Mouse (Mus musculus) skeletal muscle tissue, adult 2 months (tissue): ENCODE measurements at regions not wholly inside any gene's neighbourhood (a gene's known extent, or its start where the extent isn't known, plus 50 kb on each side); places are given as distances from the start of the nearest gene placed in this dataset.

Experiments used
- DNase-seq: peaks from one replicate; pipeline ENCODE4 v3.0.0-alpha.2; 2012; ENCODE audit warnings: low read depth, low spot score

GRCm38 (mm10) chr3:57910020-57910419, 62.1 kb upstream of the Pfn2 start:
- no peak for DNase-seq

GRCm38 (mm10) chr3:57911831-57912596, 64.1 kb upstream of the Pfn2 start:
- DNase-seq: no peak

- no peak for DNase-seq
Observed at GRCm38 (mm10) chr3:57912650-57913343, 64.9 kb upstream of the Pfn2 start.

DNA sequence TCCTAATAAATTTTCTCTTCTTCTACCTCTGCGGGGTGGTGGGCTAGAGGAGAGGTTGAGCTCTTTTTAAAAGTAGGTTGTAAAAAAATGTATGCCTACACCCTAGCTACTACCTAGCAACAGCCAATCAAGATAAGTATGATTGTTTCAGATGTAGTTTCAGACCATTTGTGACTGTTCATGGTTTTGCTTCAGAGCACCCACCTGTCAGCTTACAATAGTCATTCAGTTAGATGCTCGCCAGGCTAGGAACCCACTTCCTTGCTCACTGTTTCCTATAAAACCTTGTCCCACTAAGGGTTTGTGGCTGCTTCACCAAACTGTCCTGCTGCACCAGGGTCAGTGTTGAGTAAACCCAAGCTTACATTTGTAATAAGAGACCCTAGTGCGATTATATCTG, 66.8 kb upstream of the Pfn2 start:
- no peak for DNase-seq

- DNase-seq: no peak
Observed at GRCm38 (mm10) chr3:57918913-57919312, 71.0 kb upstream of the Pfn2 start.

DNA sequence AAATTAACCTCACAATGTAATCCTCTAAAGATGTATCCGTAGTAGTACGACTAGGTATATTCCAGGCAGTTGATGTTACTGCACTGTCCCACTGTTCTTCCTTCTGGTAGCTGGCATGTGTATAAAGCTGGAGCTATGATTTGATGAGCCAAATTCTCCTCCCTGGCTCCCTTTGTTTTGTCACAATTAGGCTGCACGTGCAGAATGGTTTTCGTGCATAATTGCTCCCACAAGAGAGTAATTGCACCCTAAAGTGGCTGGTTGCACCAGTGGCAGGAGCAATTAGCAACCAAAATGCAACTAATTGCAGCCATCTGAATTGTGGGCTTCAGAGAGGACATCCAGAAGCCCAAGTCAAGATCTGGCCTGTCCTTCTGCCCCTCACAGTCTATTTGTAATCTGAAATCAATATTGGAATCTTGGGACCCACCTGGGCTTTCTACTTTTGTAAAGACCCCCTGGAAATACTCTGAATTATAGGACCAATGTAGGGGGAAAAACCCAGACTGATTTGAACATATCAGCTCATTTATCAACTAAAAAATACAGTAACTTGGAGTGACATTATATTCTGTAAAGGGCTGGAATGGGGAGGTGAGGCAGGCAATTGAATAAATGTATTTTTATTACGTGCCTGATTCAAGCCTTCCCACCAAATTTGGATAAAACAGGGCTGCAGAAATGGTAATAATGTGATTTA, 71.7 kb upstream of the Pfn2 start:
- DNase-seq: no peak

GRCm38 (mm10) chr3:57920090-57920432, 72.2 kb upstream of the Pfn2 start:
- no peak for DNase-seq

DNA sequence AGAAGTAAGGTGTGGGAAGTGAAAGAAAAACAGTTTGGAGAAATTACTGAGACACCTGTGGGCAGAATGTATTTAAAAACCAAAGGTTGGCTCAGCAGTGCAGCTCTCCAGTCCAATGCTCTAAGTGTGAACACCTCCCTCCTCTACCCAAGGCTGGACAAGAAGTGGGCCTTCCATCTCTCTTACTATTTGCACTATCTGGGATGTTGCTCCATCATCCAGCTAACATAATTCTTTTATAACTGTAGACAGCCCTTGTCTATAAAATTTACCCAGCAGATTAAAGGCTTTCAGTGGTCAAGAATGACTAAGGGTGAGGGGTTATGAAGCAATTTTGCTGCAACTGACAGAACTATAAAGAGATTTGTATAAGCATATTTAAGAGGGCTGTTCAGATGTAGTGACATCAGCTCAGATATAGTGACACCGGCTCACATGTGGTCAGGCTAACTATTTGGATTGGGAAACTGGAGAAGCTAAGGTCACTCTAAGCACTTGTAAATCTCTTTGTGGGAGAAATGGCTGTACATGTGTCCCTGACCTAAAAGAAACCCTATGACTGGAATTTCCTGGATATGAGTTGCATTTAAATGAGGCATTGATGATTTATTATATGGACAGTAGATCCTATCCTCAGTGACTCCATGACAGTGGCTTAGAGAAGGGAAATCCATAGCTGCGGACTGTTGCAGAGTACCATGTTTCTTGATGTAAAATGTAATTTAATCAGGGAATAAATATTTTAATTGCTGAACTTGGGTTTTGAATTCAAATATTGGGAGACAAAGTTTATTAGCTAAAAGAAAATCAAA, 73.4 kb upstream of the Pfn2 start:
- DNase-seq: peak; percentile 18

GRCm38 (mm10) chr3:57923061-57923460, 75.2 kb upstream of the Pfn2 start:
- no peak for DNase-seq

DNA sequence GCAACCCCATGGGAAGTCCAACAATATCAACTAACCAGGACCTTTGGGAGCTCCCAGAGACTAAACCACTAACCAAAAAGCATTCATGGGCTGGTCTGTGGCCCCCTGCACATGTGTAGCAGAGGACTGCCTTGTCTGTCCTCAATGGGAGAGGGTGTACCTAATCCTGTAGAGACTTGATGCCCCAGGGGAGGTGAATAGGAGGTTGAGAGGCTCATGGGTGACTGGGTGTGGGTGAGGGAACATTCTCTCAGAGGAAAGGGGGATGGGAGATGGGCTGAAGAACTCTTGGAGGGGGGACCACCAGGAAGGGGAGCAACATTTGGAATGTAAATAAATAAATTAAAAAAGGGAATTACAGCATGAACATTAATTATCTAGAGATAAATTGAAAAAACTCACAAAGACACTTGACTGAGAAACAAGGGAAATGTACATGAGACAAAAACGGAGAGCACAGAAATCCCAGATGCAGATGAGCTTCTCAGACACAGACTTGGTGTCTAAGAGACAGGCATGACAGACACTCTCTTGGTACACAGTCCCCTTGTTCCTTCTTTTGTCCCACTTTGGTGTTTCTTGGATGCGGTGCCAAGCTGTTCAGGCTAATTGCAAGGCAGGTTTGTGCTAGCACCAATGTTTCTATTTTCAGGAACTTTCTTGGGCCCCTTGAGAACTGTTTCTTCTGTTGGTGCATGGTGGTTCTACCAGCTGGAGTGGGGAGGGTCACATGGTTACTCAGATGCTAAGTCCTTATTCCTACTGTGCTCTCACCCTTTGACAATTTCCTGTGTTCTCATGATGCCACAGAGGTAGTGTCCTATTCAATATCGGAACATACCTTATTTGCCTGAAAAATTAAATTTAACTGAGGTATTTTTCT, 85.0 kb upstream of the Pfn2 start:
- no peak for DNase-seq

DNA sequence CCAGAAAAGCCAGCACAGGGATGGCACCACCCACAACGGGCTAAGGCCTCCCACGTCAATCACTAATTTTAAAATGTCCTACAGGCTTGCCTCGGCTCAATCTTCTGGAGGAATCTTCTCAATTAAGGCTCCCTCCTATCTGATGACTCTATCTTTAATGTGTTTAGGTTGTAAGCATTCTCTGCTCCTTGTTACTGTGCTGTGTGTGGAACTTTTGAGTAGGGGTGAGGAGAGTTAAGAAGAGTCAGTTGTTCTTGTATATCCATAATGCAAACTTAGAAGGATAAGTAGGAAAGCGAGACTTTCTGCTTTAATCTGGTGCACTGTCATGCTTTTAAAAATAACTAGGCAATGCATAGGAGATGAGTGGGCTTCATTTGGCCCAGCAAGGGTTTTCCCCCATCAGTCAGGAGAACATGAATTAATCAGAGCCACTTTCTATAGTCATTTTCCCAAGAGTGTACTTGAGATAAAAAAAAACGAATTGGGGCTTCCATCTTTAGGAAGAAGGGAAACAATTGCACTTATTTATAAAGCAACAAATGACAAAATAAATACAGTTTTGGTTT, 87.2 kb upstream of the Pfn2 start:
- no peak for DNase-seq

- DNase-seq: no peak
Observed at GRCm38 (mm10) chr3:57940504-57941381, 92.9 kb upstream of the Pfn2 start.

DNA sequence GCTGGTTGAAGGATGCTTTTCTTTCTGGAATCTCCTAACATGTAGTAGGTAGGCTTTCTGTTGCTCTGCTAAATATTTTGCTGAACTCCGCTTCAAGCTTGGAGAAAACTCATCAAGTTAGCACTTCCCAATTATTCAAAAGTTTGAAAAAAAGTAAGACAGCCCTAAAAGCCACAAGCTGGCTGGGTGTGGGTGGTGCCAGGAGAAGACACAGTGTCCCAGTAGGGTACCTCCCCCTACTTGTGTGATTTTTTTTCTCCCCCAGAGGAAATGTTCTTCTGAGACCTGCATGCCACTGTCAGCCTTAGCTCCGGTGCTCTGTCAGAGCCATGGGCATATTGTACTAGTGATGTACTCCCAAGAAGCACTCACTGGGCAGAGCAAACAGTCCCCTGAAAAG, 96.8 kb upstream of the Pfn2 start:
- DNase-seq: no peak

DNA sequence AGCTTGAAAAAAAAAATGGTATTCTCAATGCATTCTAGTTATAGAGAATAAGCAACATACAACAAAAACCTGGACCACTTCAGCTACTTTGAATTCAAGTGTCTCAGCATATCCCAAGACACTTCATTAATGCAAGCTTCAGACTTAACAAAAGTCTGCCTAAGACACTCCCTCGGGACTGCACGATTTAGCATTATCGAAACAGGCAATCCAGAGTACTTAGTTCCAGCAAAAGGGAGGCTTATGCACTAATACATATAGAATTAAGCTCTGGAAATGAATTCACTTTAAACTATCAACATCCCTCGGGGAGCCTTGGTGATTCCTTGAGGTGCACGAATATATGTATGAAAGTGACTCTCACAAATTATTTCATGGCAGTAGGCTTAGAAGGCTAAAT, 97.9 kb upstream of the Pfn2 start:
- no peak for DNase-seq

DNA sequence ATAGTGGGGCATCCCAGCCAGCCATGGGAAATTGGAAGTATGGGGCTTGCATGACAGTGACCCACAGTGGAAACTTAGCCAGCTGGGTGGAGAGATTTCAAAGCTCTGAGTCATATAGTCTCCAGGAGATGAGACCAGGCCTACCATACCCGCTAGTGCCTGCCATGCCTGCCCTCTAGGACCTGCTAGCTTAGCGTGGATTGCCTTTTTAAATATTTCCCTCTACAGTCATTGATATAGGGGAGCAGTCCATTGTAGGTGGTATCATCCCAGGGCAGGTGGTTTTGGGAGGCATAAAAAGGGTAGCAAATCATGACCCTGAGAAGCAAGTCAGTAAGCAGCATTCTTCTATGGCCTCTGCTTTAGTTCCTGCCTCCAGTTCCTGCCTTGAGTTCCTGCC, 99.5 kb upstream of the Pfn2 start:
- no peak for DNase-seq

- DNase-seq: no peak
Observed at GRCm38 (mm10) chr3:57948720-57949119, 100.8 kb upstream of the Pfn2 start.

DNA sequence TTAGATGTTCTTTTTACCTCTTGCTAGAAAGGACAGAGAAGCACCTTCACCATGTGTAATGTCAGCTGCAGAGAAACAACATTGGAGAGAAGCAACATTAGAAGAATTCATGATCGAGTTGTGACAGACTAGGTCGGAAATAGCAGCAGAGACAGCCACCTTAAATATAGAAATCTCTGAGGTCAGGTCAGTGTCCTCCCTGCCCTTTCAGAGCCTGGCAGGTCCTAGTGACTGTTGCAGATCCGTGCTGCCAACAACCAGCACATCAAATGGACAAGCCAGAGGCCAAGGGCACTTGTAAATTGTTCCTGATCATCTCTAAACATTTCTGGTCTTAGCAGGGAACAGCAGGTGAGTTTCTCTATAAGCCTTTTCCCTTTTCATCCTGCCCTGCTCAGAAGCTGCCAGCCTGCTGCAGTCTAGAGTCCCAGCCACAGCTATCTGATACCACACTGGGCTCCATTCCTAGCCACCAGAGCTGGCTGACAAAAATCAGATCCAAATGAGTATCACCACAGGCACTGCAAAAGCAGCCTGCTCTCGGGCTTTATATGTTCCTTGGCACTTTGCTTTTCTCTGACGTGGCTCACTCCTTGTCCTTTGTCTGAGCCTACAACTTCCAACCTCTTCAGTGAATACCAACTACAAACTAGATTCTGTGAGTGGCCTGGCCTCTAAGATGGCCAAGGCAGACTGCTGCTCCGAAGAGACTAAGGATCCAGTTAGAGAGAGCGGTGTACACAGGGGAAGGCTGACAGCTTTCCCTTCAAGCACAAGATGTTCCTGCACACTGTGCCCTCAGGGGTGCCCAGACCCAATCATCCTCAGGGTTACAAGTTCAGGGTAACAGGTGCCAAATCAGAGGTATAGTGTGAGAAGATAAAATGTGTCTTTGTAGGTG, 102.8 kb upstream of the Pfn2 start:
- DNase-seq: peak; percentile 87

GRCm38 (mm10) chr3:57951438-57951837, 103.6 kb upstream of the Pfn2 start:
- no peak for DNase-seq

GRCm38 (mm10) chr3:57957352-57957751, 109.5 kb upstream of the Pfn2 start:
- no peak for DNase-seq
